Mouse (Mus musculus) central nervous system, embryonic 18 days (tissue): ENCODE data around the gene Ppp4r3b. TPM values are rescaled to one million over a fixed set of nuclear protein-coding genes. Genes with fewer than 3 reads are reported as not detected.

Experiments used
- polyA plus RNA-seq: library from polyadenylated mRNA; depleted of rRNA; stranded (reverse); fragments of >200 nt; gene quantifications from 2 replicates; pipeline ENCODE4 v1.2.3, GENCODE M21; 2012; rRNA removed

Gene Ppp4r3b
- polyA plus RNA-seq, result 18.5 and 19.1 TPM in 2 replicates

DNA sequence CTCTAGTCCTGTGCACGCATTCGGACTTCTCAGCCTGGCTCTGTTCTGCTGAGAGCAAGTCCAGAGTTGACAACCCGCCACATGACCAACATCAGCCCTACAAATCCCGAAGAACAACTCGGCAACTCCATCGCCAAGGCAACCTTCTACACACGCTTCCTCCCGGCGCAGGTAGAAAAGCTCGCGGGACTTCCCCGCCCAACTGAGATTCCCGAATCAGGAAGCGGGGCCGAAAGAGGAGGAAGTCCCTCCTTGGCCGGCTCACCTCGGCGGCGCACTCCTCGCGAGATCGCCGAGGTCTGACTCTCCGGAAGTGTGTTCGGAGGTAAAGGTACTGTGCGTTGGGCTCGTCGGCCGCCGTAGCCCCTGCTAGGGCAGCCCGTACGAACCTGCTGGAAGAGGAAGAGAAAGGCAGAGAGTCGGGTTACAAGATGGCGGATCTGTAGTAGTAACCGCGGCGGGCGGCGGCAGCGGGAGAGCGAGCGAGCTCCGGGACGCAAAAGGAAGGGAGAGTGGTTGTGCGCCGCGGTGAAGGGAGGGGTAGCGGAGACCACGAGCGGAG, at the start of gene Ppp4r3b:
Gene Ppp4r3b (plus strand): TSS at position 328 of the 562 bp plus-strand sequence.

GRCm38 (mm10) chr11:29130385-29131355, 42.0 kb upstream of the Ppp4r3b start, which contains the start of gene Pnpt1:
Gene Pnpt1 (plus strand): TSS chr11:29130744.

DNA sequence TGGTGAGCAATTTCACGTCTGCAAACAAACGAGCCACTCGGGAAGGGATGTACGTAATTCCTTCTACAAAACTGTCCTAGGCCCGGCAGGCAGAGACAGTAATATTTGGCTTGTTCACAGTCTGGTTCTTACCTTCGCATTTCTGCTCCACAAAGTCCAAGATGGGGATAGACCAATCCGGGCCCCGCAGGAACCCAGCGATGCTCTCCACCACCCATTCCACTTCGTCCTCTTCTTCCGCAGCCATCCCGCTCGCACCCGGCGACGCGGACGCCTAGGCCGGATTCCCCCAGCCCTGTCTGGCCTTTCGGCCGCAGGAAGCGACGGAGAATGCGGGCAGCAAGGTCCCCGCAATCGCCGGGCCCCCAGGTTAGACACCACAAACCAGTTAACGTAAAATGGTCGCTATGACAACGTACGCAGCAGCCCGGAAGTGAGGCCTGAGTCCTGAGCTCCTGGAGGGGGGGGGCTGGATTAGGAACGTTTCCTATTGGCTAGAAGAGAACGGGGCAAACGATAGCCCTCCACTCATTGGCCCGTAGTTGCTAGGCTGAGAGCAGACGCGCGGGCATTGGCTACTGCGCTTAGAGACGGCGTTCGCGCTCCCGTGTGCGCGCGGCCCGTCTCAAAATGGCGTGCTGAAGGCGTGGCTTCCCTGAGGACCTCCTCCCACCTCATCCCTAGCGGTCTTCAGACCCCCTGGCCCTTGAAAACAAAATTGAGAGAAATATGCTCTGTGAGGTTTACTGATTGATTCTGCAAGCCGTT, 74.4 kb downstream of the Ppp4r3b start, which contains the start of gene Cfap36:
Gene Cfap36 (minus strand): TSS at position 527 of the 768 bp plus-strand sequence.

Other genes with a start within 250 kb of the Ppp4r3b start
- 25.7 and 30.6 TPM in 2 replicates for gene Pnpt1, start 42.1 kb upstream of the Ppp4r3b start, polyA plus RNA-seq
- gene Cfap36, start 74.5 kb downstream of the Ppp4r3b start, polyA plus RNA-seq, result 54.3 and 65.7 TPM in 2 replicates
- 30.8 and 31.5 TPM in 2 replicates for gene Ccdc88a, start 200.8 kb downstream of the Ppp4r3b start, polyA plus RNA-seq